Mouse (Mus musculus): ENCODE results near the gene Hmbs. TPM values are rescaled to one million over a fixed set of nuclear protein-coding genes. Genes with fewer than 3 reads are reported as not detected.

The Hmbs gene
- polyA plus RNA-seq, 1 experiment from 2014 or later, result 79.0 TPM

GRCm38 (mm10) chr9:44292490-44292889 lies 51.5 kb downstream of the Hmbs start:
- DNase-seq (ENCODE audit: low spot score), result peak; percentile 72

- no peak for DNase-seq (ENCODE audit: low spot score)
These were observed 55.1 kb downstream of the Hmbs start for GRCm38 (mm10) chr9:44288959-44289291.

GRCm38 (mm10) chr9:44288076-44288958 lies 55.7 kb downstream of the Hmbs start, which contains the start of gene Abcg4:
TSS of gene Abcg4 (minus strand) at chr9:44288615.
- no peak for DNase-seq (ENCODE audit: low spot score)

- DNase-seq (ENCODE audit: low spot score), result no peak
These were observed 56.5 kb downstream of the Hmbs start for GRCm38 (mm10) chr9:44287401-44288075.

- no peak for DNase-seq (ENCODE audit: low spot score)
These were observed 57.0 kb downstream of the Hmbs start for GRCm38 (mm10) chr9:44287003-44287400.

Small RNAs within 50 kb of the gene (microRNA-seq; reads per million reads assigned to microRNA genes)
- gene Gm44335 (ENCODE audit: borderline number of aligned reads), result 2.1 reads per million

Other genes starting within 250 kb of the Hmbs start
- not detected in 2 replicates for gene Mfrp, start 242.5 kb downstream of the Hmbs start, polyA plus RNA-seq (2015; fragmentation: Nextera tagmentation; extraction: Ambion mirVana)
- 1.2 and 2.0 TPM in 2 replicates for gene C1qtnf5, start 237.0 kb downstream of the Hmbs start, polyA plus RNA-seq (2015; fragmentation: Nextera tagmentation; extraction: Ambion mirVana)
- 0.05 and 0.10 TPM in 2 replicates for gene Gm49380, start 230.7 kb downstream of the Hmbs start, polyA plus RNA-seq (2015; fragmentation: Nextera tagmentation; extraction: Ambion mirVana)
- 52.3 and 53.4 TPM in 2 replicates for gene Rnf26, start 230.7 kb downstream of the Hmbs start, polyA plus RNA-seq (2015; fragmentation: Nextera tagmentation; extraction: Ambion mirVana)
- 6.9 and 7.9 TPM in 2 replicates for gene Mcam, start 209.8 kb downstream of the Hmbs start, polyA plus RNA-seq (2015; fragmentation: Nextera tagmentation; extraction: Ambion mirVana)
- gene Cbl, start 110.2 kb downstream of the Hmbs start, polyA plus RNA-seq (2015; fragmentation: Nextera tagmentation; extraction: Ambion mirVana), result 51.9 and 60.4 TPM in 2 replicates
- 8.1 TPM in 2 replicates for gene Ccdc153, start 103.6 kb downstream of the Hmbs start, polyA plus RNA-seq (2015; fragmentation: Nextera tagmentation; extraction: Ambion mirVana)
- 0.45 and 0.49 TPM in 2 replicates for gene Pdzd3, start 92.8 kb downstream of the Hmbs start, polyA plus RNA-seq (2015; fragmentation: Nextera tagmentation; extraction: Ambion mirVana)
- 5.9 and 6.3 TPM in 2 replicates for gene Nlrx1, start 75.6 kb downstream of the Hmbs start, polyA plus RNA-seq (2015; fragmentation: Nextera tagmentation; extraction: Ambion mirVana)
- gene Abcg4, start 55.6 kb downstream of the Hmbs start, polyA plus RNA-seq (2015; fragmentation: Nextera tagmentation; extraction: Ambion mirVana), result 0.09 and 0.12 TPM in 2 replicates
- 22.4 and 22.6 TPM in 2 replicates for gene Hinfp, start 38.6 kb downstream of the Hmbs start, polyA plus RNA-seq (2015; fragmentation: Nextera tagmentation; extraction: Ambion mirVana)
- gene C2cd2l, start 23.9 kb downstream of the Hmbs start, polyA plus RNA-seq (2015; fragmentation: Nextera tagmentation; extraction: Ambion mirVana), result 11.0 and 11.2 TPM in 2 replicates
- 25.7 and 25.8 TPM in 2 replicates for gene Dpagt1, start 18.2 kb downstream of the Hmbs start, polyA plus RNA-seq (2015; fragmentation: Nextera tagmentation; extraction: Ambion mirVana)
- gene H2afx, start 9.5 kb downstream of the Hmbs start, polyA plus RNA-seq (2015; fragmentation: Nextera tagmentation; extraction: Ambion mirVana), result 454 and 470 TPM in 2 replicates
- gene Vps11, start 17.4 kb upstream of the Hmbs start, polyA plus RNA-seq (2015; fragmentation: Nextera tagmentation; extraction: Ambion mirVana), result 30.1 and 30.5 TPM in 2 replicates
- 13.1 and 18.5 TPM in 2 replicates for gene Hyou1, start 35.3 kb upstream of the Hmbs start, polyA plus RNA-seq (2015; fragmentation: Nextera tagmentation; extraction: Ambion mirVana)
- gene Slc37a4, start 52.6 kb upstream of the Hmbs start, polyA plus RNA-seq (2015; fragmentation: Nextera tagmentation; extraction: Ambion mirVana), result 16.4 and 18.1 TPM in 2 replicates
- 3,300 and 3,396 TPM in 2 replicates for gene Rps25, start 62.9 kb upstream of the Hmbs start, polyA plus RNA-seq (2015; fragmentation: Nextera tagmentation; extraction: Ambion mirVana)
- 166 and 171 TPM in 2 replicates for gene Trappc4, start 63.4 kb upstream of the Hmbs start, polyA plus RNA-seq (2015; fragmentation: Nextera tagmentation; extraction: Ambion mirVana)
- 24.6 and 27.0 TPM in 2 replicates for gene Ccdc84, start 74.3 kb upstream of the Hmbs start, polyA plus RNA-seq (2015; fragmentation: Nextera tagmentation; extraction: Ambion mirVana)
- gene Foxr1, start 96.9 kb upstream of the Hmbs start, polyA plus RNA-seq (2015; fragmentation: Nextera tagmentation; extraction: Ambion mirVana), result not detected in 2 replicates
- gene Upk2, start 110.7 kb upstream of the Hmbs start, polyA plus RNA-seq (2015; fragmentation: Nextera tagmentation; extraction: Ambion mirVana), result 0.69 and 1.5 TPM in 2 replicates
- 3.2 and 4.4 TPM in 2 replicates for gene Bcl9l, start 138.6 kb upstream of the Hmbs start, polyA plus RNA-seq (2015; fragmentation: Nextera tagmentation; extraction: Ambion mirVana)
- gene Cxcr5, start 217.6 kb upstream of the Hmbs start, polyA plus RNA-seq (2015; fragmentation: Nextera tagmentation; extraction: Ambion mirVana), result 1.4 and 1.5 TPM in 2 replicates